Mouse (Mus musculus): Measurements from ENCODE around the gene Wdr89.

DNA sequence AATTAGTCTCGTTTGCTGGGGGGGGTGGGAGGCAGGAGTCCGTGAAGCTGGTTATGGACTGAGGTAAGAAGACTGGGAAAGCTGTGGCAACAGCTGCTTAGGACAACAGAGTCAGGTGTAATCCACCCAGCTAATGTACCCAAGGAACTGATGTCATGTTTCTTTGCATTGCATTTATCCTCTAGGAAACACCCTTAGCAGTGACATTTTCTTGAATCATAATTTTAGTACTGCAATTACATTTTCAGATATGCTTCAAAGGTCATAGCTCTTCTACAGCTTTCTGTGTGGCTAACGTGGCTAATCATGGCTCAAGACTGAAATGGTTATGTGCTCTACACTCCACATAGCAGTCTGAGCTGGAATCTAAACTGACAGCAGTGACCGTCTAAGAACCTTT, 70.3 kb downstream of the Wdr89 start:
- TF ChIP-seq ZNF384 (IDR thresholded peaks at IDR 0.05; ENCODE audit: low read depth, low read length) (no peak), MAFK (IDR thresholded peaks at IDR 0.05; ENCODE audit: insufficient read depth, low read depth, low read length) (no peak), ZC3H11A (IDR thresholded peaks at IDR 0.05; ENCODE audit: borderline replicate concordance, low read depth, low read length) (no peak), HCFC1 (IDR thresholded peaks at IDR 0.05; ENCODE audit: borderline replicate concordance, insufficient read depth, low read length) (no peak), CHD2 (IDR thresholded peaks at IDR 0.05; ENCODE audit: low read depth, low read length) (no peak)

All from ES-E14 (cell line).